Mouse (Mus musculus) macrophage (primary cell): ENCODE results near the gene Gm45837. TPM values are rescaled to one million over a fixed set of nuclear protein-coding genes. Genes with fewer than 3 reads are reported as not detected.

Experiments used
- H3K27ac ChIP-seq: fragments of 350-480 bp; formaldehyde crosslinking; 2 replicates; pipeline ENCODE4 v1.9.0; 2021
- H3K36me3 ChIP-seq: fragments of 350-480 bp; formaldehyde crosslinking; 2 replicates; pipeline ENCODE4 v1.9.0; 2021; ENCODE audit errors: inconsistent target
- H3K4me3 ChIP-seq: fragments of 350-480 bp; formaldehyde crosslinking; 2 replicates; pipeline ENCODE4 v1.9.0; 2021; ENCODE audit errors: inconsistent target
- H3K79me2 ChIP-seq: fragments of 350-480 bp; formaldehyde crosslinking; 2 replicates; pipeline ENCODE4 v1.9.0; 2021; ENCODE audit errors: inconsistent target
- WGBS: methylation state at CpG from one replicate; pipeline ENCODE4 v1.1.7; 2026; ENCODE audit warnings: inconsistent platforms; ENCODE audit not compliant: missing documents; 5-methylcytosine and 5-hydroxymethylcytosine counted together
- polyA plus RNA-seq: library from polyadenylated mRNA; stranded (reverse); fragments of 250-400 nt; gene quantifications from 3 replicates; pipeline ENCODE4 v1.2.4, GENCODE M21; 2018; ENCODE audit warnings: inconsistent platforms

Gm45837 gene
- polyA plus RNA-seq, 1 experiment from 2014 or later = not detected

- no peaks in the 10 kb centered on the region for H3K36me3 ChIP-seq
- H3K4me3 ChIP-seq = no peak overlapping the region
- 80% methylated on average over 10 of the region's 10 CpGs for WGBS
- H3K79me2 ChIP-seq = no peaks in the 10 kb centered on the region
- no peak overlapping the region for H3K27ac ChIP-seq
Observed at GRCm38 (mm10) chr7:101443093-101443492, 32.4 kb downstream of the Gm45837 start.

DNA sequence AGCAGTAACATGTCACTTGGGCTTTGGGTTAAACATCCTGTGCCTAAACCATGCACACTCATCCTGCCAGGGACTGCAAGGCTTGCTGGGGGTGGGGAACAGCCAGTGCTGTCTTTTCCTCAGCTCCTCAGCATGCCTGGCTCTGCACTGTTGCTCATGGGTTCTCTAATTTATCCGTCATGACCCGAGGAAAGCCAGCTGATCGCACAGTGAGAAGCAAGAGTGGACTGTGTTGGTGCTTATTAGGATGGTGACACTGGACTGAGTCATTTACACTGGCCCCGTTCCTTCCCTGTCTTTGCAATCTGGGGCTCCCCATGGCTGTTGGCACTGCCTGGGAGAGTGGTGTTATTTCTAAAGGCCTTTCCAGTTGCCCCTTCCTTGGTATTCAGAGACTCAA is 33.5 kb downstream of the Gm45837 start:
- Histone ChIP-seq H3K79me2 (no peaks in the 10 kb centered on the region), H3K27ac (no peak overlapping the region), H3K36me3 (no peaks in the 10 kb centered on the region), H3K4me3 (no peak overlapping the region)
- WGBS = 80% methylated on average over 4 of the region's 4 CpGs

- Histone ChIP-seq H3K79me2 (no peaks in the 10 kb centered on the region), H3K4me3 (no peak overlapping the region), H3K36me3 (no peaks in the 10 kb centered on the region), H3K27ac (no peak overlapping the region)
- WGBS = 25% methylated on average over 3 of the region's 3 CpGs
Observed at GRCm38 (mm10) chr7:101449855-101450254, 39.2 kb downstream of the Gm45837 start.

- WGBS = under 1% methylated on average over 67 of the region's 68 CpGs
- no peak overlapping the region for H3K27ac ChIP-seq
Observed at GRCm38 (mm10) chr7:101450422-101451401, 40.0 kb downstream of the Gm45837 start.

DNA sequence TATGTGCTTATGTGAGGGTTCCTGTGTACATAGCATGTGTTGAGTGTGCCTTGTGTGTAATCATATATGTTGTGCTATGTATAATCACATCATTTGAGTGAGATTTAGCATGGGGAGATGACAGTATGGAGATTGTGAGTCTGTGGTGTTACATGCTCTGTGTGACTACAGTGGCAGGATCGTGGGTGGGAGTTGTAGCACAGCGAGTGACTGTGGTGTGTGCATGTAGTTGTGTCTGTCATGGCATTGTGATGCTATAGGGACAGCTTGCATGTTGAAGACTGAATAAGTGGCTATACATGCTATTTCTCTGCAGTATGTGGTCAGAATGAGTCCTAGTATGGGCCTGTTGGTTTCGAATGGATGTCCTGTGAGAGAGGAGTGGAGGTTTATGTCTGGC is 42.0 kb downstream of the Gm45837 start:
- no peak overlapping the region for H3K4me3 ChIP-seq
- no peak overlapping the region for H3K27ac ChIP-seq
- WGBS = 83% methylated on average over 3 of the region's 3 CpGs
- H3K36me3 ChIP-seq = no peaks in the 10 kb centered on the region
- H3K79me2 ChIP-seq = no peaks in the 10 kb centered on the region

More at GRCm38 (mm10) chr7:101450422-101451401, 40.0 kb downstream of the Gm45837 start:
- H3K4me3 ChIP-seq = peak overlapping the region; percentile 25; the same call in 1 of the 2 replicates
- H3K36me3 ChIP-seq = no peaks in the 10 kb centered on the region
- no peaks in the 10 kb centered on the region for H3K79me2 ChIP-seq

- no peak overlapping the region for H3K4me3 ChIP-seq
- no peaks in the 10 kb centered on the region for H3K36me3 ChIP-seq
- no peak overlapping the region for H3K27ac ChIP-seq
- WGBS = 100% methylated on average over 3 of the region's 3 CpGs
- H3K79me2 ChIP-seq = no peaks in the 10 kb centered on the region
Observed at GRCm38 (mm10) chr7:101453296-101453695, 42.6 kb downstream of the Gm45837 start.

- no peak overlapping the region for H3K4me3 ChIP-seq
- no peaks in the 10 kb centered on the region for H3K36me3 ChIP-seq
- 65% methylated on average over 8 of the region's 8 CpGs for WGBS
- H3K27ac ChIP-seq = no peak overlapping the region
- no peaks in the 10 kb centered on the region for H3K79me2 ChIP-seq
Observed at GRCm38 (mm10) chr7:101453725-101454124, 43.0 kb downstream of the Gm45837 start.

- no peaks in the 10 kb centered on the region for H3K79me2 ChIP-seq
- no peak overlapping the region for H3K4me3 ChIP-seq
- 3% methylated on average over 9 of the region's 9 CpGs for WGBS
- peak overlapping the region; percentile 33 for H3K27ac ChIP-seq
- no peaks in the 10 kb centered on the region for H3K36me3 ChIP-seq
Observed at GRCm38 (mm10) chr7:101454479-101454878, 43.8 kb downstream of the Gm45837 start.

- H3K27ac ChIP-seq = peak overlapping the region; percentile 33
- no peak overlapping the region for H3K4me3 ChIP-seq
- H3K79me2 ChIP-seq = no peaks in the 10 kb centered on the region
- H3K36me3 ChIP-seq = no peaks in the 10 kb centered on the region
- 55% methylated on average over 6 of the region's 6 CpGs for WGBS
Observed at GRCm38 (mm10) chr7:101455141-101455540, 44.5 kb downstream of the Gm45837 start.

DNA sequence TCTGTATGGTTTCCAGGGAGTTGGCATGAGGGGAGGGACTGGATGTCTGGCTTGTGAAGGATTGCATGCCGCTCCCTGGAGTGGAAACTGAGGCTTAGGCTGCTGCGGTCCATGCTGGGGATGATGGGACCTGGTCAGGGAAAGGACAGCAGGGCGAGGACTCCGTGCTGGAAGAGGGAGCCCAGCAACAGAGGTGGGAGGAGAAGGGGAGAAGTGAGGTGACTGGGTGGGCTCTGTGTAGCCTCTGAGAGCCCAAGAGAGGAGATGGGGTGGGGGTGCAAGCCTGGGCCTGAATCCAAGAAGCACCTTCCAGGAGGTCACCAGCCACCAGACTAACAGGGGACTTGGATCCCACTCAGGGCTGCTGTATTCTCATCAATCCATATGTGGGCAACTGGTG is 45.6 kb downstream of the Gm45837 start:
- Histone ChIP-seq H3K27ac (no peak overlapping the region), H3K79me2 (no peaks in the 10 kb centered on the region), H3K36me3 (no peaks in the 10 kb centered on the region), H3K4me3 (no peak overlapping the region)
- WGBS = 89% methylated on average over 4 of the region's 4 CpGs

DNA sequence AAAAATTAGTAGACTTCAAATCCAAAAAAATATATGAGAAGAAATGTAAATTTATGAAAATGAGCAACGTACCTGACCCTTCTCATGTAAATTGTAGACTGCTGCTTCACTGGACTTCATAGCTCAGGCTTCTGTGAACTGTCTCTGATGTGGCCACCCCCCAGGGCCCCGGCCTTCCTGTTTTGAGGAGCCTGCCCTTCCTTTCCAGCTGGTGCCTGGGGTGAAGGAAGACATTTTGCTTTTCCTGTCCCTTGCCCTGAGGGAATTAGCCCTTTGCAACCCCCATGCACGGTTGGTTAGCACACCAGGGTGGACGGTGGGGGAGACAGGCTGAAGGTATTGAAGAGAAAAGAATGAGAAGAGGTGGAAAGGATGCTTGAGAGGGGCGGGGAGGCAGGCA is 46.1 kb downstream of the Gm45837 start:
- Histone ChIP-seq H3K36me3 (no peaks in the 10 kb centered on the region), H3K27ac (no peak overlapping the region), H3K4me3 (no peak overlapping the region), H3K79me2 (no peaks in the 10 kb centered on the region)
- WGBS = 35% methylated on average over 5 of the region's 5 CpGs

DNA sequence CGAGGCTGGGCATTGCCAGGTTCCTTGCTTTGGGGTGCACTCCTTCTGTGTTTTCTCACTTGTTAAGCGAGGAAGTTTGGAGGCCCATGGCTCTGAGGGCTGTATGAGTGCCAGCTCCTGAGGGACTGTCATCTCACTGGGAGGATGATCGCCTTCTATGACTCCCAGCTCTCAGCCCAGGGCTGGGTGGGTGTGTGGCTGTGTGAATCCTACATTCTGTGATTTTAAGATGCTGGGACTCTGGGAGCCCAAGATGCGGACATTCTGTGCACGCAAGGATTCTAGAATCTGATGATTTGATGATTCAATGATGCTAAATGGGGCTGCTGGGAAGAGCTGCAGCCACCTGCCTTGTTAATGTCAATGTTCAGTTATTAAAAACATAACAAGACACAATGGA is 46.6 kb downstream of the Gm45837 start:
- WGBS = 83% methylated on average over 5 of the region's 5 CpGs

DNA sequence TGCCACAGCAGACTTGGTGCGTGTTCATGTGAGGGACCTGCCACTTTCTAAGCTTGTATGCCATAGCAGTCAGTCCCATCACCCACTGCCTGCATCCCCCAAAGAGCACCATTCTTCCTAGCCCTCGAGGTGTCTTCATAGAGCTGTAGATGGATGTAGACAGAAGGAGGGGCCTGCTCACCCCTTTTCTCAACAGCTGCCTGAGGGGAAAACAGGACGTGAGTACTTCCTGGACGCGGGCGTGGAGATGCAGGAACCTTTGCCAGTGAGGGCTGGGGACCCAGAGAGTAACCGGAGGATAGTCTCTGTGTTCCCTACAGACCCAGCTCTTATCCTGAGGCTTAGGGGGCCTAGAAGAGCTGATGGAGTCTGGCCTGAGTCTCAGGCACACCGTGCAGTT is 47.1 kb downstream of the Gm45837 start:
- H3K79me2 ChIP-seq = no peaks in the 10 kb centered on the region
- H3K4me3 ChIP-seq = no peak overlapping the region
- no peak overlapping the region for H3K27ac ChIP-seq
- no peaks in the 10 kb centered on the region for H3K36me3 ChIP-seq
- WGBS = 42% methylated on average over 8 of the region's 8 CpGs

More for the DNA sequence above, 46.6 kb downstream of the Gm45837 start:
- no peak overlapping the region for H3K27ac ChIP-seq
- H3K79me2 ChIP-seq = no peaks in the 10 kb centered on the region
- H3K4me3 ChIP-seq = no peak overlapping the region
- no peaks in the 10 kb centered on the region for H3K36me3 ChIP-seq

DNA sequence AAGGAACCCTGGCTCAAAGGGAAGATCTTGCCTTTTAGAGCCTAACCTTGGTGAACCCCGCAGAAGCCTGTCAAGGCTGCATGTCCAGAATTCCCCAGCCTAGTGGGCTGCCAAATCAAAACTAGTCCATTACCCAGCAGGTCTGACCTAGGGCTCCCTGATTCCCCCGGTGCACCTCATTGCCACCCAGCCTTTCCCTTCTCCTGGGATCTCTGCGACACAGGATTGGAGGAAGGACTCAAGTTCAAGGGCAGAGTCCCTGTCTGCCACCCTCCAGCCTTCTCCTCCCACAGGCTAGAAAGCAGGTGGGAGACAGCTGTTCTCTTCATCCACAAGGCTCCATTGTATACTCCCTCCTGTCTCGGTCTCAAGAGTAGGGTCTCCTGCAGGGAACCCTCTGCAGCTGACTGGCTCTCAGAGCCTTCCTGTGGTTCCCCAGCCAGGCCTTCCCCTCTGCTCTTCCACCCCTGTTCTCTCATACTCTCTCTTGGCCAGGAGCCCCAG is 47.6 kb downstream of the Gm45837 start:
- no peaks in the 10 kb centered on the region for H3K79me2 ChIP-seq
- no peaks in the 10 kb centered on the region for H3K36me3 ChIP-seq
- no peak overlapping the region for H3K4me3 ChIP-seq
- H3K27ac ChIP-seq = no peak overlapping the region
- 98% methylated on average over 3 of the region's 4 CpGs for WGBS

GRCm38 (mm10) chr7:101459305-101459813 is 48.7 kb downstream of the Gm45837 start:
- WGBS = 75% methylated on average over 9 of the region's 9 CpGs
- Histone ChIP-seq H3K36me3 (no peaks in the 10 kb centered on the region), H3K4me3 (no peak overlapping the region), H3K79me2 (no peaks in the 10 kb centered on the region), H3K27ac (no peak overlapping the region)
